Mouse (Mus musculus) thymus, postnatal 0 days (tissue): ENCODE measurements around the gene Tmem17. TPM values are rescaled to one million over a fixed set of nuclear protein-coding genes. Genes with fewer than 3 reads are reported as not detected.

ENCODE experiments used
- DNase-seq: peaks from one replicate; pipeline ENCODE4 v3.0.0-alpha.2; 2015; ENCODE audit warnings: low spot score
- polyA plus RNA-seq: library from polyadenylated mRNA; unstranded; fragments of >200 nt; fragmentation: Nextera tagmentation; extraction: Ambion mirVana; gene quantifications from 2 replicates; pipeline ENCODE4 v1.2.1, GENCODE M21; 2015

Tmem17 gene
- polyA plus RNA-seq: 4.2 and 4.9 TPM in 2 replicates

GRCm38 (mm10) chr11:22512038-22513001, at the start of gene Tmem17:
Gene Tmem17 (plus strand): TSS chr11:22512088.
- DNase-seq: peak; percentile 63

- DNase-seq: no peak
These were observed 31.9 kb upstream of the Tmem17 start for GRCm38 (mm10) chr11:22479836-22480619.

DNA sequence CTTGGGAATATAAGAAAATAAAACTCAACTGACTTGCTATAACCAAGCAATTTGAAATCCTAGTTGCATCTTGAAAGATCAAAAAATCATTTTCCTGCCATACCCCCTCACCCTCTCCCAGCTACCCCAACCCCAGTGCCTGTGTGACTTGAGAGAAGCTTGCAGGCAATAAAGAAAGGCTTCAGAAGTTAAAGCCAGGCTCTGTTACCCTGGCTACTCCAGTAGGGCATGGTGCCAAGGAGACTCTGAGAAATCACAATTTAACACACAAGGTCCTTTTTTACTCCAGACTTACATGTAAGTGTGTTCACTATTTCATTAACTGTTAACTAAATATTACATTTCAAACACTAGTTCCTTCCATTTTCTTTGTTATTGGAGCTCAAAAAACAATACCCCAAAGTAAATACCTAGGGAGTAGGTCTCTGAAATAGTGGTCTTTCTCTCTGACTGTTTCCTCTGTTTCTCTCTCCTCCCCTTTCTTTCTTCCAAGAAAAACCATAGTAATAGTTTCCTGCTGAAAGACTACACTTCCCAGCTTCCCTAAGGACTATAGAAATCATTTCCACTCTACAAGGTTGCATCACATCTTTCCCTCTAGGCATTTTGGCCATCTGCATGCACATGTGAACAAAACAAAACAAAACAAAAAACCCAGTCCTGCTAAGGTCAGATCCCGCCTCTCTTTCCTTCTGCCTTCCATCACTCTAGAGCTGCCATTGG, 30.1 kb upstream of the Tmem17 start:
- DNase-seq: no peak

- no peak for DNase-seq
These were observed 29.5 kb upstream of the Tmem17 start for GRCm38 (mm10) chr11:22482362-22482760.

DNA sequence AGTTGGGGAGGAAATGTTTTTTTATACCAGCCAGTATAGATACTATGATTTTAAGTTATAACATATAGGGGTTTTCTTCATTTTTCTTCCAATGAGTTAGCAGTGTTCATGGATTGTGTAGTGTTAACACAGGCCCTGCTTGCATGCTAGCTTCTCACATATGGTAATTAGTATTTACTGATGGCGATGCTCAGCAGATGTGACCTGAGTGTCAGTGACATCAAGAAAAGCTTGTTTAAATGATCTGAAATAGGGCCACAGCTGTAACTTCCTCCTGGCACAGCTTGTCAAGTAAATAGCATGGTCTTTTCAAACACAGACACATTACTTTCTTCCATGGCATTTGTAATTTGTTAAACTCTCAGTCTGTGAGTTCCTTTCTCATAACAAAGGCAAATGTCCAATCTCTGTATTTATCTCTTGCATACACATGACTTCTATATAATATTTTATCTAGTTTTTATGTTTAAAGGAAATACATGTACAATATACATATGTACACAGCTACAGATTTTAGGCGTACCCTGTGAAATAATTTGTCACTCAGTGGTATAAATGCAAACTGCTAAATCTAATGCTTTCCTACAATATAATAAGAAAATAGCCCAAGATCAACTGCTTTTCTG, 18.1 kb upstream of the Tmem17 start:
- DNase-seq: no peak

GRCm38 (mm10) chr11:22494941-22495340, 16.9 kb upstream of the Tmem17 start:
- no peak for DNase-seq

DNA sequence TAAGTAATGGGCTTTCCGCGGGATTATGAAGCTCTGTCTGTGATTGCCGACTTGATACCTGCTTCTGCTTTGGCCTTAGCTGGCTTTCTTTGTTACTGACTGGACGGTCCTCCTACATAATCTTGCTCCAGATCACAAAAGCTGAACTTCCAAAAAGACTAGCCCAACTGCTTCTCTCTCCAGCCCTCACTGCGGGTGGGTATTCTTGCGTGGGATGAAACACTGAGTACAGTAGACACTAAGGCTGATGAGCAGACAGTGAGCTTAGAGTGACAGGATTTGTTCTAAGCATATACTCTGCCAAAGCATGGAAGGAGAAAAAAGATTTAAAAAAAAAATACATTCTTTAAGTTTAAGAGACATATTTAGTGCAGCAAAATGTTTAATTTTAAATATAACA, 12.5 kb upstream of the Tmem17 start:
- no peak for DNase-seq

DNA sequence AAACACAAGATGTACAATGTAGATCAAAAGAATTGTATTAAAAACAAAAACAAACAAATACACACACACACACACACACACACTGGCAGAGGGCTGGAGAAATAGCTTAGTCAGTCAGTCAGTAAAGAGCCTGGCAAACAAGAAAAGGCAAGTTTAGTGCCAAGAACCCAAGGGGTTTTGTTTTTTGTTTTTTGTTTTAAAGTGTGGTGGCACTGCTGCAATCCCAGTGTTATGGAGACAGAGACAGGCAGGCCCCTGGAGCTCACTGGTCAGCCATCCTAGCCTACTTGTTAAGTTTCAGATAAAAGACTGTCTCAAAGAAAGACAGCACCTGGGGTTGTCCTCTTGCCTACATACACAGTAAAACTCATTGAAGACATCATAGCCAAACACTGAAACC, 12.0 kb upstream of the Tmem17 start:
- DNase-seq: no peak

DNA sequence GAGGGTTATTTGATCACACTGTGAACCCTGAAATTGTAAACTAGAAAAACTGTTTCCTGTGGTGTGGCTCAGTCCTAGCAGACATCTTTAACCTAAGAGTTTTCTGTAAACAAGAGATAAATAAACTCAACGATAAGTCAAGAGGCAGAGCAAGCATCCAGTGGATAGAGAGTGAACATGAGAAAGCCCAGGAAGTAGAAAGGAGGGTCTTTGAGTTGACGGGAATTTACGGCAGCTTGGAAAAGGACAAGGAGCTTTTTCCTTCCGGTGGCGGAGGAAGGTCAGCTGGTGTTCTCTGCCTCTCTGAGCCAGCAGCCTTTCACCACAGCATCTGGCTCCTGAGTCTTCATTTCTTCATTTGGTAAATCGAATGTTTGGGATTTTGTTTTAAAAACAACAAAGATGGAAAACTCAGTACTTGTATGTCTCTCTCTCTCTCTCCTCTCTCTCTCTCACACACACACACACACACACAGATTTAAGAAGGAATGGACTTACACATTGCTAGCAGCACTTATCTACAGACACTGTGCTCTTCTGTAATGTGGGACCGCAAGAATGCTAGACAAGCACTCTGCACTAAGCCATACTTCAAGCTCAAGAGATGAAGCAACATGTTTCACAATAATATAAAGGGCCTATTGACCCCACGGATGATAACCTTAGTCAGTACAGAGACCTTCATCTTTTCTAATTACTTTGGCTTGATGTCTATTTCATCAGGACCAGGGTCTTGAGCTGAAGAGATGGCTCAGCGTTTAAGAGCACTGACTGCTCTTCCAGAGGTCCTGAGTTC, 10.9 kb upstream of the Tmem17 start:
- no peak for DNase-seq

DNA sequence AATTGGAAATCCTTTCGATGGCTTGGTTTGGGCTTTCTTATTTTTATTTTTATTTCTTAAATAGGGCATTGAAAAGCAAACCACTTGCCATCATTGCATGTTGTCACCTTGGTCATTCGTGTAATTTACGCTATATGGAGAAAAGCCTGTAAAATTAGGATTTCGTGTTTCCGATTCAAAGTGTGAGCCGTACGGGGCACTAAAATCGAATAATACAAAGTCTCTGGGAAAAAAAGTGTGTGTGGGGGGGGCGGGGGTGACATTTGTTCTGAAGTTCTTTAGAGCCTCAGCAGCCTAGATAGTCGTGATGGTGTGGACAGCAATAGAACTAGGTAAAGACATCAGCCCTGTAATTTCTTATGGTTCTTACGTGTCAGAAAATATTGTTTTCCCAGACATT, 1.2 kb downstream of the Tmem17 start:
- DNase-seq: no peak

DNA sequence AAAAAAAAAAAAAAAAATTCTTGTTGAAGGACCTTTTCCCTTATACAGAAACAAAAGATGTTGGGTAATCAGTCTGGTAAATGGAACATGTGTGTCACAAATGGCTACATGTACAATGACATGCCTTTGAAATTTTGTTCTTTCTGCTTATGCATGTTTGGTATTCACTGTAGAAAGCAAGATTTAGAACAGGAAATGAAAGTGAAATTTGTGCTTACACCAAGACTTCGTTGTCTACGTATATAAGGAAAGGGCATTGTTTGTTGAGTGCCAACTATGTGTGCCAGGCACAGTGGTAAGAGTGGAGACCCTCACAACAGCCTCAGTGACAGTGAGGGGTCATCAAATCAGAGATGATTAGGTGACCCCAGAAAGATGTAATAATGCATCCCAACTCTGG, 3.2 kb downstream of the Tmem17 start:
- DNase-seq: no peak

GRCm38 (mm10) chr11:22518445-22518844, 6.6 kb downstream of the Tmem17 start:
- no peak for DNase-seq

DNA sequence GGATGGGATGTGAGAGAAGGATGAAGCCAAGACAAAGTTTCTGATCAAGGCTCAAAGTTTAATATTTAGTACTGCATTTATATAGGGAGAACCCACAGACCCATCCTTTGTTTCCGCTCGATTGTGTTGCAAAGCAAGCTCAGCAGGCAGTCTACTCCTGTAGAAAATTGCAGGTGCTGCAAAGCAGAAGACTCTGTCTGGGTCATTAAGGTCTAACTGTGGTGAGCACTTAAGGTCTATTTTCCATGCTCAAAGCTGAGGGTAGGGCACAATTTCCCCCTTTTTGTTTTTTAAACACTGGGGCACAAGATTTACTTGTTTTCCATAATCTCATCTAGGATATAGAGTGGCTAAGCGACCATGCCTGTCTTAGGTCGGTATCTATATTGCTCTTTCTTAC, 8.4 kb downstream of the Tmem17 start:
- DNase-seq: no peak

DNA sequence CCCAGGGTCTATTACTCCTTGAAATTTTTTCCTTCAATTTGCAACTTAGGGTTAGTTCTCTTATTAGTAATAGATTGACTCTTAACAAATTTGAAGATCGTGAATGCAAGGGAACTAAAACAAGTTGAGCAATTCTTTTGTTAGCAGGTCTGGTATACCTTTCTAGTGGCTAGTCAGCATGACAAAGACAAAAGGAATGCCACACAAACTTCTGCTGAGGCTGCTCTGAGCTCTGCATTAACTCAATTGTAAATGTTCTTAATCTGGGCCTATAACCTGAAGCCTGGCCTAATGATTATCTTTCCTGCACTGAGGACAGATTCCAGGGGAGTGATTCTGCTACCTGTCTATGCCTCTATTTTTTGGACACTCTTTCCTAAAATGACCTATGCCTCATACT, 12.7 kb downstream of the Tmem17 start:
- no peak for DNase-seq

GRCm38 (mm10) chr11:22540600-22540999, 28.7 kb downstream of the Tmem17 start:
- no peak for DNase-seq

DNA sequence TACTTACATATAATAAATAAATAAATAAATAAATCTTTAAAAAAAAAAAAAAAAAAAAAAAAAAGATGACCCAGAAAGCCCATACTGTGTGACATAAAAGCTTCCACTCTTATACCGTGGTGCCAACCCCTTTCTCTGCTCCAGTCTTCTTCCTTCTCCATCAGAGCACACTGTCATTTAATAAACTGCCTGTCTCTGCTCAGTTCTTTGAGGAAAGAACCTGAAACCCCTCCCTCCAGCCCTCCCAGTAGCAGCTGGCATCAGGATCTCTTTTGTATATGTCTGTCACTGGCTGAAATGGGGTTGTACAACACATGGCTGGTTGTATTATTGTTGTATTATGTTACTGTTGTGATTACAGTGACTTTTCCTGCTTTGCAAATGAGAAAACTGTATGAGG, 48.2 kb downstream of the Tmem17 start:
- no peak for DNase-seq

- no peak for DNase-seq
These were observed 48.8 kb downstream of the Tmem17 start for GRCm38 (mm10) chr11:22560503-22561328.

DNA sequence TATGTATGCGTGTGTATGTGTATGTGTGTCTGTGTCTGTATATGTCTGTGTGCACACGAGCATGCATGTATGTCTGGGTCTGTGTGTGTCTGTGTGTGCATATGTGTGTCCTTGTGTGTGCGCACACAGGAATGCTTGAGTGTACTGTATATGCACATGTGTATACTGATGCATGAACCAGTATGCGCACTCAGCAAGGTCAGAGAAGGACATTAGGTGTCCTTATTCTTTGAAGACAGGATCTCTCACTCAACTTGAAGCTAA, 49.4 kb downstream of the Tmem17 start:
- DNase-seq: no peak

- DNase-seq: no peak
These were observed 51.8 kb downstream of the Tmem17 start for GRCm38 (mm10) chr11:22563706-22564105.

DNA sequence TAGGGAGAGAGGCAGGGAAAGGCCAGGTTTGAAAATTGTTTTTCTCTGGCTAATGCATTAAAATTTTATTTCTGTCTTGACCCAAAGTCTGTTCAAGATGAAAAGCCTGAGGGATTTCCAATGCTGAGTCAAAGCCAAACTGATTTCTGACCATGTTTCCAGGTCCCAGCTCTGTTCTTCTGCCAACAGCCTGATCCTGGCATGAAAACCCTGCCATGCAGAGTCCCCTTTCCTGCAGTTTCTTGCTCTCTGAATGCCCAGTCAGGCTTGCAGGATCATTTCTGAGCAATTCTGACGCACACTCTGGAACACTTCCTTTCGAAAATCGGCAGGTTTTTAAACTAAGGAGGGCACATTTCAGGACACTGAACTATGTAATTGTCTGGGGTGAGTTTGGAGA, 52.8 kb downstream of the Tmem17 start:
- DNase-seq: no peak
